8 mouse cellular contexts compared by ENCODE assay signal in genomic region chr7:81343316-81343715, GRCm38 (mm10). TPM values are rescaled to one million over a fixed set of nuclear protein-coding genes. Genes with fewer than 3 reads are reported as not detected.
DNase-seq lines count a peak whose midpoint lies in the region; ATAC-seq and TF ChIP-seq lines count a peak whose summit lies in the region.

No protein-coding gene starts in this region.

- no peak overlapping the region for H3K27ac ChIP-seq in heart, embryonic 15.5 days
- H3K27ac ChIP-seq in intestine, postnatal 0 days (ENCODE audit: low read depth, low read length), result no peak overlapping the region
- H3K27ac ChIP-seq in midbrain, embryonic 16.5 days (ENCODE audit: low read length), result no peak overlapping the region

- ATAC-seq in heart, embryonic 15.5 days (replicated peaks; ENCODE audit: insufficient number of reproducible peaks, insufficient read depth, low FRiP score, low read depth), result no peak
- no peak for ATAC-seq in intestine, postnatal 0 days
- ATAC-seq in midbrain, embryonic 16.5 days, result no peak

- H3K9me3 ChIP-seq in heart, embryonic 15.5 days (replicated peaks), result no peaks in the 10 kb centered on the region
- H3K9me3 ChIP-seq in intestine, postnatal 0 days (ENCODE audit: control insufficient read depth), result no peaks in the 10 kb centered on the region
- no peaks in the 10 kb centered on the region for H3K9me3 ChIP-seq in midbrain, embryonic 16.5 days (replicated peaks; ENCODE audit: control insufficient read depth, low read length, poor library complexity, severe bottlenecking)

- peaks cover 31% of the 10 kb centered on the region for H3K4me1 ChIP-seq in heart, embryonic 15.5 days (replicated peaks)
- H3K4me1 ChIP-seq in intestine, postnatal 0 days (replicated peaks; ENCODE audit: control insufficient read depth, insufficient read depth, low read length), result 0 out of 2 replicates have a peak, but pooled peaks cover 4% of the 10 kb centered on the region
- peaks cover 25% of the 10 kb centered on the region for H3K4me1 ChIP-seq in midbrain, embryonic 16.5 days (ENCODE audit: control insufficient read depth, insufficient read depth, low read length)

- H3K27me3 ChIP-seq in heart, embryonic 15.5 days, result no peaks in the 10 kb centered on the region
- H3K27me3 ChIP-seq in intestine, postnatal 0 days (replicated peaks; ENCODE audit: control insufficient read depth, insufficient read depth, low read length), result no peaks in the 10 kb centered on the region
- no peaks in the 10 kb centered on the region for H3K27me3 ChIP-seq in midbrain, embryonic 16.5 days (ENCODE audit: control insufficient read depth, insufficient read depth, low read depth, low read length)

- H3K4me2 ChIP-seq in heart, embryonic 15.5 days, result peak overlapping the region; percentile 76
- H3K4me2 ChIP-seq in intestine, postnatal 0 days (replicated peaks; ENCODE audit: low read depth), result peak overlapping the region; percentile 75
- H3K4me2 ChIP-seq in midbrain, embryonic 16.5 days (ENCODE audit: low read length), result peak overlapping the region; percentile 92

- H3K9ac ChIP-seq in heart, embryonic 15.5 days, result peak overlapping the region; percentile 83
- peak overlapping the region; percentile 89 for H3K9ac ChIP-seq in intestine, postnatal 0 days (ENCODE audit: low read depth, low read length)
- H3K9ac ChIP-seq in midbrain, embryonic 16.5 days (ENCODE audit: low read depth, low read length), result peak overlapping the region; percentile 89

- H3K36me3 ChIP-seq in heart, embryonic 15.5 days, result peaks cover 41% of the 10 kb centered on the region
- peaks cover 28% of the 10 kb centered on the region; the same call in 1 of the 2 replicates for H3K36me3 ChIP-seq in intestine, postnatal 0 days (ENCODE audit: control insufficient read depth, insufficient read depth)
- H3K36me3 ChIP-seq in midbrain, embryonic 16.5 days (ENCODE audit: control insufficient read depth, insufficient read depth, low read length), result peaks cover 6% of the 10 kb centered on the region

- H3K4me3 ChIP-seq in heart, embryonic 15.5 days, result peak overlapping the region; percentile 77
- H3K4me3 ChIP-seq in intestine, postnatal 0 days (ENCODE audit: low read depth, low read length), result peak overlapping the region; percentile 75
- peak overlapping the region; percentile 79 for H3K4me3 ChIP-seq in midbrain, embryonic 16.5 days (ENCODE audit: low read depth, low read length)

- no peak for TF ChIP-seq CTCF in intestine, postnatal 0 days (IDR thresholded peaks at IDR 0.05; ENCODE audit: low read depth)

- intact Hi-C loops in heart, postnatal 25 days (cut with DNase I), result loop anchor here (10.0 kb wide), 4 partner anchors 221 to 479 kb away; partner anchors contain the start of genes Fsd2, Zfp592 and Zscan2
- intact Hi-C loops in gastrocnemius, postnatal 36 days (cut with DNase I), result no loop called here

- DNase-seq in heart, postnatal 25 days (ENCODE audit: low spot score), result no peak
- DNase-seq in brain, adult 2 months (ENCODE audit: low read depth, low spot score), result peak; percentile 20
- DNase-seq in gastrocnemius, postnatal 36 days, result no peak
- DNase-seq in adrenal gland, adult 8-10 months, result no peak
- no peak for DNase-seq in right cerebral cortex, adult 18-20 months

- 19% methylated on average over 8 of the region's 8 CpGs for WGBS in heart, embryonic 15.5 days
- 22% methylated on average over 8 of the region's 8 CpGs for WGBS in intestine, postnatal 0 days
- WGBS in midbrain, embryonic 16.5 days, result 41% methylated on average over 8 of the region's 8 CpGs

RNA-seq across cellular contexts. Expression of gene Rps17, which starts 1.7 kb away (rescaled TPM):
- 766 and 842 TPM in 2 replicates for polyA plus RNA-seq in heart, embryonic 15.5 days (2015; fragmentation: Nextera tagmentation; extraction: Ambion mirVana)
- 100 to 1,000 TPM; 798 to 858 TPM for total RNA-seq in heart, postnatal 25 days (2021)
- polyA plus RNA-seq in intestine, postnatal 0 days (2015; fragmentation: Nextera tagmentation; extraction: Ambion mirVana), result 703 and 732 TPM in 2 replicates
- 594 and 636 TPM in 2 replicates for polyA plus RNA-seq in midbrain, embryonic 16.5 days (2015; fragmentation: Nextera tagmentation; extraction: Ambion mirVana)
- total RNA-seq in gastrocnemius, postnatal 36 days (2021), result 100 to 1,000 TPM; 615 to 766 TPM
- total RNA-seq in adrenal gland, adult 8-10 months (2022), result 1,000 to 10,000 TPM; 1,061 to 1,116 (median 1,082) TPM
